Mouse (Mus musculus) cortical plate, adult 2 months (tissue): ENCODE data around the gene Ldlrad3.
A peak's percentile ranks its signal among the peaks of the same experiment; 100 is the strongest.

Experiments
- CTCF ChIP-seq: fragments of 200-500 bp; IDR thresholded peaks from 2 replicates; pipeline ENCODE4 v1.5.1; 2011; ENCODE audit warnings: mild to moderate bottlenecking, control low read depth, low read length; ENCODE audit not compliant: insufficient read depth; ENCODE audit errors: extremely low read depth
- POLR2A ChIP-seq: fragments of 200-500 bp; IDR thresholded peaks from 2 replicates; pipeline ENCODE4 v1.6.1; 2011; ENCODE audit warnings: mild to moderate bottlenecking, low read length, control low read depth; ENCODE audit not compliant: insufficient read depth; ENCODE audit errors: extremely low read depth

GRCm38 (mm10) chr2:102077554-102077953 lies 108.6 kb downstream of the Ldlrad3 start:
- TF ChIP-seq CTCF (peak; percentile 80), POLR2A (no peak)
